Comparison of ENCODE assay signal across 9 mouse cellular contexts in the genomic region with DNA sequence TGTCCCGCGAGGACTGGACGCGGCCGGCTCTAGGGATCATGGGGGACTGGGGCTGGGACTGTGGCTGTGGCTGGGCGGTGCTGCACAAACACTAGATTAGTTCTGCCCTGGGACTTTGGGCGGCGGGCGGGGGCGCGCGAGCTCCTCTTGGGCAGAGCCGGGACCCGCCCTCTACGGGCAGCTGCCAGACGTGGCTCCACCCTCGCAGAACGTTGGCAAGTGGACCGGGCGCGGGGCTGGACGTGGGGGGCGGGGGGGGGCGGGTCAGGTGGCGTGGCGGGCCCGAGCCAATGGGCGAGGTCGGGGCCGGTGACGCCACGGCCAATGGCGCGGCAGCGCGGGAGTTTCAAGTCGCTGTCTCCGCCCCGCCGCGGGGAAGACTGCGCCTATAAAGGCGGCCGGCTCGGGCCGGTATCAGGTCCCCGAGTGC. TPM values are rescaled to one million over a fixed set of nuclear protein-coding genes. Genes with fewer than 3 reads are reported as not detected.
A peak's percentile ranks its signal among the peaks of the same experiment; 100 is the strongest.
ATAC-seq and TF ChIP-seq lines count a peak whose summit lies in the region.
"Not testable (repeated sequence)": the region's sequence is repeated elsewhere in the genome, so short reads cannot be mapped to it uniquely, and the experiment has no call there.
"Had no signal": no experiment of that assay in that cellular context is flagged by ENCODE, and none has a peak within 500 bp of the region (broad histone marks: within the 10 kb centered on the region; RNA-seq: fewer than 3 reads in every experiment).

A gene (plus strand): TSS at position 259 of the 430 bp plus-strand sequence.

- H3K4me1 ChIP-seq in bone marrow macrophage, adult 2 months (ENCODE audit: control insufficient read depth, insufficient read depth, low read length) = peaks cover 40% of the 10 kb centered on the region
- peaks cover 14% of the 10 kb centered on the region for H3K4me1 ChIP-seq in heart, embryonic 11.5 days (ENCODE audit: control insufficient read depth, insufficient read depth, low read length)
- H3K4me1 ChIP-seq in limb, embryonic 13.5 days = peaks cover 50% of the 10 kb centered on the region
- H3K4me1 ChIP-seq in neural tube, embryonic 12.5 days = peaks cover 18% of the 10 kb centered on the region

- H3K36me3 ChIP-seq in heart, embryonic 11.5 days (ENCODE audit: control insufficient read depth, insufficient read depth, low read length); limb, embryonic 13.5 days; macrophage (ENCODE audit: inconsistent target); neural tube, embryonic 12.5 days: not testable (repeated sequence)

- peak within 1 kb of the TSS; percentile 66 for H3K9ac ChIP-seq in heart, embryonic 11.5 days (ENCODE audit: low read depth, low read length)
- H3K9ac ChIP-seq in limb, embryonic 13.5 days = peak within 1 kb of the TSS; percentile 70
- peak within 1 kb of the TSS; percentile 59 for H3K9ac ChIP-seq in neural tube, embryonic 12.5 days

- not testable (repeated sequence) for H3K9me3 ChIP-seq in heart, embryonic 11.5 days (replicated peaks; ENCODE audit: control insufficient read depth, low read length); limb, embryonic 13.5 days; neural tube, embryonic 12.5 days

- ATAC-seq in erythroid progenitor cell, adult 5-6 weeks (replicated peaks; ENCODE audit: low FRiP score, poor library complexity, severe bottlenecking) = peak; percentile 67
- ATAC-seq in heart, embryonic 11.5 days (replicated peaks; ENCODE audit: insufficient number of reproducible peaks, low FRiP score, low TSS enrichment) = peak; percentile 89
- ATAC-seq in inflammation-experienced regulatory T-cells, adult 6 months = peak; percentile 53
- peak; percentile 91 for ATAC-seq in limb, embryonic 13.5 days (ENCODE audit: low FRiP score, low read depth)
- peak; percentile 90 for ATAC-seq in neural tube, embryonic 12.5 days (ENCODE audit: low FRiP score, low read depth)

- not testable (repeated sequence) for H3K27me3 ChIP-seq in heart, embryonic 11.5 days (ENCODE audit: control insufficient read depth, insufficient read depth, low read length); limb, embryonic 13.5 days; neural tube, embryonic 12.5 days (replicated peaks)

- H3K27ac ChIP-seq in bone marrow macrophage, adult 2 months (ENCODE audit: insufficient read depth, low read depth, low read length) = peak within 1 kb of the TSS; percentile 79
- peak within 1 kb of the TSS; percentile 62 for H3K27ac ChIP-seq in heart, embryonic 11.5 days (ENCODE audit: low read depth, low read length)
- peak within 1 kb of the TSS; percentile 75 for H3K27ac ChIP-seq in limb, embryonic 13.5 days
- peak within 1 kb of the TSS; percentile 62 for H3K27ac ChIP-seq in macrophage
- H3K27ac ChIP-seq in neural tube, embryonic 12.5 days = not testable (repeated sequence)

- TF ChIP-seq POLR2A in bone marrow macrophage, adult 2 months (IDR thresholded peaks at IDR 0.05; ENCODE audit: borderline replicate concordance, low read depth, low read length) = not testable (repeated sequence)

- peak within 1 kb of the TSS; percentile 68 for H3K4me2 ChIP-seq in heart, embryonic 11.5 days
- peak within 1 kb of the TSS; percentile 64 for H3K4me2 ChIP-seq in limb, embryonic 13.5 days (replicated peaks)
- peak within 1 kb of the TSS; percentile 58 for H3K4me2 ChIP-seq in neural tube, embryonic 12.5 days (replicated peaks)

- peaks cover 21% of the 10 kb centered on the region; the same call in 1 of the 2 replicates for H3K79me2 ChIP-seq in macrophage (ENCODE audit: inconsistent target)

- TF ChIP-seq CTCF in bone marrow macrophage, adult 2 months (IDR thresholded peaks at IDR 0.05; ENCODE audit: low read depth, low read length) = not testable (repeated sequence)

- H3K4me3 ChIP-seq in bone marrow macrophage, adult 2 months (ENCODE audit: insufficient read depth, low read length) = peak within 1 kb of the TSS; percentile 61
- H3K4me3 ChIP-seq in heart, embryonic 11.5 days (ENCODE audit: low read depth, low read length) = peak within 1 kb of the TSS; percentile 39
- peak within 1 kb of the TSS; percentile 45 for H3K4me3 ChIP-seq in limb, embryonic 13.5 days
- peak within 1 kb of the TSS; percentile 50 for H3K4me3 ChIP-seq in macrophage (ENCODE audit: inconsistent target)
- H3K4me3 ChIP-seq in neural tube, embryonic 12.5 days = peak within 1 kb of the TSS; percentile 34

- 0% methylated on average over 1 of the region's 47 CpGs for WGBS in heart, embryonic 11.5 days (ENCODE audit: insufficient replicate concordance)
- WGBS in limb, embryonic 13.5 days = 0% methylated on average over 1 of the region's 47 CpGs
- no CpG with 5 or more reads among the region's 47 CpGs for WGBS in macrophage (ENCODE audit: missing documents)
- WGBS in neural tube, embryonic 12.5 days = 0% methylated on average over 10 of the region's 47 CpGs

RNA-seq across cellular contexts. Expression of the gene that starts here (rescaled TPM):
- 4.9 and 7.4 TPM in 2 replicates for polyA plus RNA-seq in bone marrow macrophage, adult 2 months (2012; ENCODE audit: insufficient read depth, insufficient read length, missing spikeins)
- total RNA-seq in erythroid progenitor cell, adult 5-6 weeks (2015; ENCODE audit: low replicate concordance) = 79.3 and 122 TPM in 2 replicates
- 53.9 and 62.7 TPM in 2 replicates for total RNA-seq in erythroid progenitor cell, adult 5-6 weeks (2017; ENCODE audit: low replicate concordance)
- 0.66 and 1.2 TPM in 2 replicates for polyA plus RNA-seq in heart, embryonic 11.5 days (2014; fragmentation: Nextera tagmentation; extraction: Ambion mirVana)
- polyA plus RNA-seq in inflammation-experienced regulatory T-cells, adult 6 months (2017; shearing (Covaris generic)) = not detected
- polyA plus RNA-seq in limb, embryonic 13.5 days (2015; fragmentation: Nextera tagmentation; extraction: Ambion mirVana) = 0.73 TPM in 1 of 2 replicates, not detected in the other
- not detected for total RNA-seq in macrophage (2018; cell fraction: chromatin; rRNA removed)
- 10 to 100 TPM in 4 of 26 experiments, 1 to 10 TPM in 20, under 1 TPM in 2; 0.26 to 13.9 (median 5.0) TPM for total RNA-seq in macrophage (2018; cell fraction: cytosol; rRNA removed)
- total RNA-seq in macrophage (2018; cell fraction: nucleus; rRNA removed) = 1 to 10 TPM in 4 of 26 experiments, under 1 TPM in 2, not detected in 20; 0.60 to 8.0 (median 2.2) TPM
- 1.7 to 8.5 TPM (median 4.8 TPM) in 3 replicates for polyA plus RNA-seq in macrophage (2018)
- 0.50 and 1.1 TPM in 2 replicates for polyA plus RNA-seq in neural tube, embryonic 12.5 days (2016; fragmentation: Nextera tagmentation; extraction: Ambion mirVana)
- total RNA-seq: heart, postnatal 25 days; layer of hippocampus, adult 8-10 months had no signal

Comparison
In these comparisons a context has a peak if more than half of its experiments do, and no peak if none do; other contexts are left out.
1. Peak in ATAC-seq in inflammation-experienced regulatory T-cells, adult 6 months; RNA of the gene not detected or under 1 TPM.
2. Peak in ATAC-seq, H3K4me3 ChIP-seq, H3K27ac ChIP-seq, H3K9ac ChIP-seq and H3K4me2 ChIP-seq in limb, embryonic 13.5 days; RNA of the gene not detected or under 1 TPM.